Mouse (Mus musculus) liver, adult 2 months (tissue): ENCODE results near the gene Fat3.

Source experiments
- CTCF ChIP-seq: fragments of 200-500 bp; IDR thresholded peaks from 2 replicates; pipeline ENCODE4 v1.5.1; 2011; ENCODE audit warnings: low read depth, low read length, control low read depth
- POLR2A ChIP-seq: fragments of 200-500 bp; IDR thresholded peaks from 2 replicates; pipeline ENCODE4 v1.6.1; 2011; ENCODE audit warnings: low read length, control low read depth; ENCODE audit not compliant: insufficient read depth; ENCODE audit errors: extremely low read depth

DNA sequence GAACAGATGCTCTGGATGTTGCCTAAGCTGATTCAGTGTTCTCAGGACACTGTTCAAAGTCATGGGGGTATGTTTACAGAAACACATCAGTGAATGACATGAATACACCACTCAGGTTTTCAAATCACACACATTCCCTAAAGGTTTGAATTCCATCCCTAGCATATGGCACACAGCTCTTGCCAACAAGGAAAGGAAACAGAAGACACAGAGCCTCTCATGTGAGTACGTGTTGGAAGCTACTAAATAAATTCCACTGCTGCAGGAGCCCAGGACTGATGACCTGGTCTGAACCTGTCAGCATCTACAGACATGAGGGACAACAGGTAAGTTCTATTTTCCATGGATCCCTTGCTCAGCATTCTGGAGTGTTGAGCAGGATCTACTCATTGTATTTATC, 528.9 kb downstream of the Fat3 start:
- no peak for TF ChIP-seq POLR2A
- no peak for TF ChIP-seq CTCF
